Mouse (Mus musculus) thymus, postnatal 0 days (tissue): ENCODE results near the gene Lgals2. TPM values are rescaled to one million over a fixed set of nuclear protein-coding genes. Genes with fewer than 3 reads are reported as not detected.

Experiments
- DNase-seq: peaks from one replicate; pipeline ENCODE4 v3.0.0-alpha.2; 2015; ENCODE audit warnings: low spot score
- microRNA-seq: library from miRNA; unstranded; fragments of <30 nt; microRNA quantifications from one replicate; pipeline ENCODE4, GENCODE M21; 2016; ENCODE audit warnings: borderline number of aligned reads
- polyA plus RNA-seq: library from polyadenylated mRNA; unstranded; fragments of >200 nt; fragmentation: Nextera tagmentation; extraction: Ambion mirVana; gene quantifications from 2 replicates; pipeline ENCODE4 v1.2.1, GENCODE M21; 2015

The Lgals2 gene
- polyA plus RNA-seq, 1 experiment from 2014 or later, result 3.3 TPM

DNA sequence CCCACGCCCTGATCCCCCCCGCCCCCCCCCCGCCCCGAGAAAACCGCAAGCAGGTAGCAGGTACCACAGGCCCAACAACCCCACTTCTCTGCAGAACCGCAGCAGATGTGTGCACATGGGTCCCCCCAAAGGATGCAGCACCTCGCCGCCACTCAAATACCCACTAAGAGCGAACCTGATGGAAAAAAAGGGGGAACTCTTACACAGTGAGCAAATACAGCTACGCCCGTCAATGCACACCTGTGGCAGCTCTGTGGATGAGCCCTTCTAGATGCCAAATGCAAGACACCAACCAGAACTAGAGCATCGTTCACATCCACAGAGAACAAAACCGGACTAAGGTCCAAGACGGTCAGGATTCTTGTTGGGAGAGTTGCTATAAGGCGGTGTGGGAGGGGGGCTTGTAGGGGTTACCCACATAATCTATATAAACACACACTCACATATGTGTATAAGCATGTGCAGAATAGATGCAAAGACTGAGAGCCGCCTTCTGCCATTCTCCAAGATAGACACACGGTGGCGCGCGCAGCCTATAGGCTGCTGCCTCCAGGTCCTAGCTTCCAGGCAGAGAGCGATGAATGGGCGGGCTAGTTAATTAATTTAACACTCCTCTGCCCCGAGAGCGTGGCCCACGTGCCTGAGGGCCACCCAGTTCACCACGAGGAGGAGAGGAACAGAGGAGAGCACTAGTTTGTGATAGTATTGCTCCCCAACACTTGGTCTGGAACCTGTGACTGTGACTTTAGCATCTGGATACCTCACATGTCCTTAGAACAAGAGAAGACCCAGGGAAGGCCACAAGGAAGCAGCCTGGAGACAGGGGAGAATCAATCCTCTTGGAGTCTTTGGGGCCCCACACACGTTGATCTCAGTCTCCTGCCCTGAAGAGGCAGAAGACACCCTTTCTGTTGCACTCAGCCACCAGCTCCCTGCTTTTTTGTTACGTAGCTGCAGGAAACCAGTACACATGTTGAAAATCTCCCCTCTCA is 28.8 kb downstream of the Lgals2 start:
- peak; percentile 70 for DNase-seq

DNA sequence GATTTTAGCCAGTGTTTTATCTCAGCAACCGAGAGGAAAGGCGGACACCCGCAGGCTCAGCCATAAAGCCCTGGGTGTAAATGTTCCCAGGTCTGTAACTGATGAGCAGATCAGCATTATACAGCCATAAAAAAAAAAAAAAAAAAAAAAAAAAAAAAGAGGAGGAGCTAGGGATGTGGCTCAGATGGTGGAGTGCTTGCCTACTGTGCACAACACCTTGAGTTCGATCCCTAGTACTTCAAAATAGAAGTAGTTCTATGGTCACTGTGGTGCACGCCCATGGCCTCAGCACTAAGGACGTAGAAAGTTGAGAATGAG is 39.3 kb downstream of the Lgals2 start:
- DNase-seq, result no peak

- peak; percentile 29 for DNase-seq
These were observed 39.8 kb downstream of the Lgals2 start for GRCm38 (mm10) chr15:78815314-78816073.

DNA sequence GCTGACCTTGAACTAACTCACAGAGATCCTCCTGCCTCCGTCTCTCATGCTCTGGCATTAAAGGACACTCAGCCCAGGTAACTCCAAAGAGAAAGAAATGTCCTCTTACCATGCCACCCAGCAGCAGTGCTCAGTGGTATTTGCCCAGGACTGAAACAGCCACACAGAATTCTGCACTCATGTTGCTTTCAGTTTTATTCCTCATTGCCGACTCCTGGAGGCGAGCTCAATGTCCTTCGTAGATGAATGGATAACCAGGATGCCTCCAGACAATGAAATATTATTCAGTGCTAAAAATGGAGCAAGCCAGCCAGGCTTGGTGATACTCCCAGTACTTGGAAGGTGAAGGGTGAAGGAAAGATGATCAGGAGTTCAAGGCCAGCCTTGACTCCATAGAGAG is 41.7 kb downstream of the Lgals2 start:
- no peak for DNase-seq

- DNase-seq, result peak; percentile 23
These were observed 45.2 kb downstream of the Lgals2 start for GRCm38 (mm10) chr15:78810146-78810545.

DNA sequence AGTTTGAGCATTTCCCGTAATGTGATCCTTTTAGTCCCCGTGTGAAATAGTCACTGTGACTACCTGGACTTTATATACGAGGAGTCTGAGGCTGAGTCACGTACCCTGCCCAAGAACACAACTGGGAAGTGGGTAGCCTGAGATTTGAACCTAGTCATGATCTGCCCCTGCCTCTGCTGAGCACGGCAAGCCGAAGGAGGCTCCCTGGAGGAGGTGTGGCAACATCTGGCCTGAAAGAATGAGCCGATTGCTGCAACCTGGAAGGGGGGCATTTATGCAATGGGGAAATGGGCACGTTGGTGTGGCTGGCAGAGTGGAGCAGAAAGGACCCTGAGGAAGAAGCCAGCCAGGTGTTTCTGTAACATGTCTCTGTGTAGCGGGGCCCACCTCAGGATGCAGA is 45.6 kb downstream of the Lgals2 start:
- no peak for DNase-seq

DNA sequence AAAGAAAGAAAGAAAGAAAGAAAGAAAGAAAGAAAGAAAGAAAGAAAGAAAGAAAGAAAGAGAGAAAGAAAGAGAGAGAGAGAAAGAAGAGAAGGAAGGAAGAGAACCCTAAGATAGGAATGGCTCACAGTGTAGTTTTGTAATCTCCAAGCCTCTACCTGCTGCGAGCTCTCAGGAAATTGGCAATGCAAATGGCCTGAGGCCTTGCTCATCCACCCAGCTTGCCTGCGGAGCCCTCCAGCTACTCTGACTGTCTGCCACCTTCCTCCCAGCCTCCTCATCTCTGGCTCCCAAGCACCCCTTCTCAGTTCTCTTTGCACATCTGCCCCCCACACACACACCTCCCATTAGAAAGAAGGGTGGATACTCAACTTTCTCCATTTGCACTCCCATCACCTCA is 46.3 kb downstream of the Lgals2 start:
- no peak for DNase-seq

- no peak for DNase-seq
These were observed 48.2 kb downstream of the Lgals2 start for GRCm38 (mm10) chr15:78807141-78807540.

DNA sequence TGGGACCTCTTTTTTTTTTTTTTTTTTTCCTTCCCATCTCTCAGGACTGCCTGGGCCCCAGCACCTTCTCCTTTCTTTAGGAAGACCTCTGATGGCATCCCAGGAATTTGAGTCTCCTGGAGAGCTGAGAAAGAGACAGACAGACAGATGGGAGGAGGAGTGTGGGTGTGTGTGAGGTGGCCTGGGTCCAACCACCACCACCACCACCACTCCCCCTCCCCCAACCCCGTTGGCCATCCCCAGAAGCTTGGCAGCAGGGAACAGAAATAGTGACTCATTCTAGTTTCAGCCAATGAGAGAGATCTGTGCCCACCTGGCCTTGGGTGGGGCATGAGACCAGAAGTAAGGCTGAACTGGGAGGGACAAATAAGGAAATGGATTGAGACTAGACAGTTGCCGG is 48.7 kb downstream of the Lgals2 start:
- DNase-seq, result no peak

DNA sequence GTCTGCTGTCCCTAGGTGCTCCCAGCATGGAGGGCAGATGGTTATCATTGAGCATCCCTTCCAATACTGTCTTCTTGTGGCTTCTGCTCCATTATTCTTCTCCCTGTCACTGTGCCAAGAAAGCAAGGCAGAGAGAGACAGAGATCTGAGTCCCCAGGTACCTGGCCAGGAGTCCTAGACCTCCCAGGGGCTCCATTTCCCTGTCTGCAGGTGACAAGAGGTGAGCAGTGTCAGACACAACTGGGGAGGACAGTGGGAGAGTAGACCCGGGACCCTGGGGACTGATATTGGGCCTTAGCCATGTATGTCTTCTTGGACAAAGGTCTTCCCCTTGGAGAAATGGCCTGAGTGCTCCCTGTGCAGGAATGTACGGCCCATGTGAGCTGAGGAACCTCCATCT is 50.0 kb downstream of the Lgals2 start:
- no peak for DNase-seq

- DNase-seq, result no peak
These were observed 51.0 kb downstream of the Lgals2 start for GRCm38 (mm10) chr15:78804326-78804725.

DNA sequence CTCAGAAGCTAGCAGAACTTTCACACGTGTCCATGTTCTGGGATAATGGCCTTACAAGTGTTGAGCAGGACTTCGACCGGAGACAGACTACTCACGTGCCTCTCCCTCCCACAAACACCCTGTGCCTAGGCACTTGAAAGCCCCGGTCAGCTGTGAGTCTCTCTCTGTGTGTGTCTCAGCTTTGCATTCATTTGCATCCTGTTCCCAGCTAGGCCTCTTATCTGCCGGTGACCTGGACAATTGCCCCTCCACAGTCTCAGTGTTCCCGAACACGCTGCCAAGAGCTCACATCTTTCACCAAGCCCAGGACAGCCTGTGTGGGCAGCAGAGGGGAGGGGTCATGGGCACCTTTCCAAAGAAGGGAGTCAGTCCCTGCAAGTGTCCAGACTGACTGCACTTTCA is 51.8 kb downstream of the Lgals2 start:
- DNase-seq, result no peak

- DNase-seq, result peak; percentile 46
These were observed 52.4 kb downstream of the Lgals2 start, which contains the start of gene Card10 for GRCm38 (mm10) chr15:78802776-78803391. TSS of gene Card10 (minus strand) at chr15:78803042.

- DNase-seq, result peak; percentile 46
These were observed 53.2 kb downstream of the Lgals2 start for GRCm38 (mm10) chr15:78801971-78802741.

GRCm38 (mm10) chr15:78801571-78801970 is 53.8 kb downstream of the Lgals2 start:
- no peak for DNase-seq

Small RNA genes within 50 kb of the gene (microRNA-seq; reads per million reads assigned to microRNA genes)
- gene Mir6955, result 1.2 reads per million

Other genes with a start within 250 kb of the Lgals2 start
- 0.91 and 1.3 TPM in 2 replicates for gene Elfn2, start 136.8 kb downstream of the Lgals2 start, polyA plus RNA-seq
- gene Mfng, start 82.1 kb downstream of the Lgals2 start, polyA plus RNA-seq, result 55.2 TPM in 2 replicates
- 2.6 and 2.8 TPM in 2 replicates for gene Card10, start 52.5 kb downstream of the Lgals2 start, polyA plus RNA-seq
- gene Cdc42ep1, start 12.9 kb downstream of the Lgals2 start, polyA plus RNA-seq, result 3.9 and 4.0 TPM in 2 replicates
- 42.4 and 42.5 TPM in 2 replicates for gene Gga1, start 21.7 kb upstream of the Lgals2 start, polyA plus RNA-seq
- 0.10 and 0.32 TPM in 2 replicates for gene Gm49510, start 44.1 kb upstream of the Lgals2 start, polyA plus RNA-seq
- 27.7 and 39.1 TPM in 2 replicates for gene Sh3bp1, start 44.2 kb upstream of the Lgals2 start, polyA plus RNA-seq
- gene Pdxp, start 58.4 kb upstream of the Lgals2 start, polyA plus RNA-seq, result 16.3 and 16.5 TPM in 2 replicates
- 598 and 732 TPM in 2 replicates for gene Lgals1, start 71.2 kb upstream of the Lgals2 start, polyA plus RNA-seq
- 59.3 and 59.9 TPM in 2 replicates for gene Nol12, start 79.4 kb upstream of the Lgals2 start, polyA plus RNA-seq
- 16.3 and 18.0 TPM in 2 replicates for gene Triobp, start 92.2 kb upstream of the Lgals2 start, polyA plus RNA-seq
- 303 and 311 TPM in 2 replicates for gene H1f0, start 172.9 kb upstream of the Lgals2 start, polyA plus RNA-seq
- 0.14 and 0.21 TPM in 2 replicates for gene Galr3, start 186.4 kb upstream of the Lgals2 start, polyA plus RNA-seq
- 60.0 and 62.6 TPM in 2 replicates for gene Ankrd54, start 207.4 kb upstream of the Lgals2 start, polyA plus RNA-seq
- 200 and 212 TPM in 2 replicates for gene Eif3l, start 219.7 kb upstream of the Lgals2 start, polyA plus RNA-seq